Mouse (Mus musculus): ENCODE measurements around the gene Olfr606.
"Not testable (repeated sequence)": the region's sequence is repeated elsewhere in the genome, so short reads cannot be mapped to it uniquely, and the experiment has no call there.

Olfr606 gene

GRCm38 (mm10) chr7:103448746-103449145 is at the start of gene Olfr606:
TSS of gene Olfr606 (plus strand) at chr7:103449046.
- DNase-seq, result no peak

GRCm38 (mm10) chr7:103406521-103407055 is 42.3 kb upstream of the Olfr606 start:
- DNase-seq, result not testable (repeated sequence)

- DNase-seq, result not testable (repeated sequence)
Measured at GRCm38 (mm10) chr7:103414772-103415171, 34.1 kb upstream of the Olfr606 start, which contains the start of gene Usp17lc. TSS of gene Usp17lc (plus strand) at chr7:103415072.

GRCm38 (mm10) chr7:103445339-103445738 is 3.5 kb upstream of the Olfr606 start, which contains the start of gene Olfr605:
TSS of gene Olfr605 (minus strand) at chr7:103445439.
- no peak for DNase-seq

- DNase-seq, result no peak
Measured at GRCm38 (mm10) chr7:103460590-103460989, 11.7 kb downstream of the Olfr606 start.

GRCm38 (mm10) chr7:103469577-103469976 is 20.7 kb downstream of the Olfr606 start, which contains the start of gene Olfr608:
TSS of gene Olfr608 (plus strand) at chr7:103469877.
- DNase-seq, result no peak

- DNase-seq, result not testable (repeated sequence)
Measured at GRCm38 (mm10) chr7:103477106-103477505, 28.3 kb downstream of the Olfr606 start.

- DNase-seq, result no peak
Measured at GRCm38 (mm10) chr7:103497962-103498361, 49.1 kb downstream of the Olfr606 start, which contains the start of gene Olfr609. TSS of gene Olfr609 (minus strand) at chr7:103498062.

Measured in thymus, adult 18-20 months (tissue).